Mouse (Mus musculus): ENCODE measurements around the gene Smpd2. TPM values are rescaled to one million over a fixed set of nuclear protein-coding genes. Genes with fewer than 3 reads are reported as not detected.

Smpd2 gene
- total and polyA plus RNA-seq, 3 experiments, result 0.04 to 0.42 TPM; not detected in 1

GRCm38 (mm10) chr10:41518981-41519618, 28.9 kb upstream of the Smpd2 start, which contains the start of gene Cd164:
Gene Cd164 (plus strand): TSS chr10:41519414.
- TF ChIP-seq SIN3A (IDR thresholded peaks at IDR 0.05; ENCODE audit: low read length), result peak; percentile 78; the same call in 1 of the 2 replicates
- TF ChIP-seq MAZ (IDR thresholded peaks at IDR 0.05; ENCODE audit: low read depth, low read length), result peak; percentile 45; the same call in 1 of the 2 replicates
- 0 out of 2 replicates have a peak, but pooled peaks have one; percentile 61 for TF ChIP-seq POLR2AphosphoS5 (IDR thresholded peaks at IDR 0.05; ENCODE audit: borderline replicate concordance, low read depth, low read length)
- peak; percentile 99 for TF ChIP-seq CHD1 (IDR thresholded peaks at IDR 0.05; ENCODE audit: low read depth, low read length)
- TF ChIP-seq NELFE (IDR thresholded peaks at IDR 0.05; ENCODE audit: low read depth, low read length), result peak; percentile 94
- TF ChIP-seq USF2 (IDR thresholded peaks at IDR 0.05; ENCODE audit: borderline replicate concordance in 1 of 2, insufficient read depth in 1 of 2, low read depth in 1 of 2, low read length in 2 of 2), result peak; percentile 83 to 84
- TF ChIP-seq UBTF (IDR thresholded peaks at IDR 0.05; ENCODE audit: borderline replicate concordance, insufficient read depth, low read depth, low read length), result no peak
- TF ChIP-seq POLR2A (IDR thresholded peaks at IDR 0.05; ENCODE audit: control insufficient read depth in 1 of 2, insufficient read depth in 1 of 2, low read depth in 1 of 2, low read length in 2 of 2, poor library complexity in 1 of 2), result peak; percentile 65 to 93
- 0 out of 2 replicates have a peak, but pooled peaks have one; percentile 29 for TF ChIP-seq NRF1 (IDR thresholded peaks at IDR 0.05; ENCODE audit: insufficient read depth, low read depth, low read length, poor library complexity, severe bottlenecking)
- TF ChIP-seq RCOR1 (IDR thresholded peaks at IDR 0.05; ENCODE audit: low read depth, low read length), result no peak
- peak; percentile 94 for TF ChIP-seq MAX (IDR thresholded peaks at IDR 0.05; ENCODE audit: low read length)
- 0 out of 2 replicates have a peak, but pooled peaks have one; percentile 12 for TF ChIP-seq MYC (IDR thresholded peaks at IDR 0.05; ENCODE audit: low read depth, low read length)
- TF ChIP-seq RAD21 (IDR thresholded peaks at IDR 0.05; ENCODE audit: low read depth, low read length), result no peak
- no peak for TF ChIP-seq MYB (IDR thresholded peaks at IDR 0.05; ENCODE audit: low read depth, low read length)
- peak; percentile 94 for TF ChIP-seq USF1 (IDR thresholded peaks at IDR 0.05; ENCODE audit: low read depth, low read length)
- no peak for TF ChIP-seq SMC3 (IDR thresholded peaks at IDR 0.05; ENCODE audit: low read depth, low read length)
- no peak for TF ChIP-seq KAT2A (conservative IDR thresholded peaks at IDR 0.05; ENCODE audit: low read depth, low read length)
- TF ChIP-seq GABPA (IDR thresholded peaks at IDR 0.05; ENCODE audit: low read depth, low read length), result no peak
- peak; percentile 75 for TF ChIP-seq HCFC1 (IDR thresholded peaks at IDR 0.05; ENCODE audit: low read depth, low read length)
- TF ChIP-seq ELF1 (IDR thresholded peaks at IDR 0.05; ENCODE audit: low read depth, low read length), result 0 out of 2 replicates have a peak, but pooled peaks have one; percentile 13
- TF ChIP-seq ZMIZ1 (IDR thresholded peaks at IDR 0.05; ENCODE audit: low read depth, low read length), result peak; percentile 94
- peak; percentile 79 for TF ChIP-seq BHLHE40 (IDR thresholded peaks at IDR 0.05; ENCODE audit: borderline replicate concordance, low read depth, low read length)
- TF ChIP-seq ETS1 (IDR thresholded peaks at IDR 0.05; ENCODE audit: low read depth, low read length), result 0 out of 2 replicates have a peak, but pooled peaks have one; percentile 21
- TF ChIP-seq TCF12 (IDR thresholded peaks at IDR 0.05; ENCODE audit: low read depth, low read length), result peak; percentile 54
- TF ChIP-seq POLR2AphosphoS2 (IDR thresholded peaks at IDR 0.05; ENCODE audit: low read length), result peak; percentile 91
- TF ChIP-seq TBP (IDR thresholded peaks at IDR 0.05; ENCODE audit: low read depth, low read length), result peak; percentile 76
- 0 out of 2 replicates have a peak, but pooled peaks have one; percentile 30 for TF ChIP-seq MXI1 (IDR thresholded peaks at IDR 0.05; ENCODE audit: low read depth, low read length)
- peaks cover 28% of the 10 kb centered on the region for H3K79me2 ChIP-seq (ENCODE audit: control insufficient read depth, insufficient read depth, low read length, poor library complexity)
- peak within 1 kb of the TSS; percentile 96 for H3K9ac ChIP-seq (ENCODE audit: control insufficient read depth, low read depth, low read length, poor library complexity, severe bottlenecking)
- H3K9me3 ChIP-seq (replicated peaks; ENCODE audit: insufficient read depth, low read length), result no peaks in the 10 kb centered on the region
- H3K4me3 ChIP-seq (ENCODE audit: control insufficient read depth in 1 of 2, insufficient read depth in 1 of 2, low read depth in 2 of 2, low read length in 2 of 2), result peak within 1 kb of the TSS; percentile 75 to 81
- H3K27ac ChIP-seq (ENCODE audit: control insufficient read depth, low read depth, low read length), result peak within 1 kb of the TSS; percentile 93
- no peaks in the 10 kb centered on the region for H3K27me3 ChIP-seq (ENCODE audit: control insufficient read depth in 1 of 2, insufficient read depth in 2 of 2, low read length in 2 of 2)
- H3K4me1 ChIP-seq (ENCODE audit: control insufficient read depth in 1 of 2, insufficient read depth in 2 of 2, low read length in 2 of 2), result peaks cover 10 to 19% of the 10 kb centered on the region in 2 experiments
- peaks cover 0 to 31% of the 10 kb centered on the region in 2 experiments; a peak in 2 of 4 replicates for H3K36me3 ChIP-seq (ENCODE audit: control insufficient read depth in 1 of 2, insufficient read depth in 2 of 2, low read length in 2 of 2)
- DNase-seq (ENCODE audit: low read depth, low spot score), result peak; percentile 94
